Mouse (Mus musculus) liver, postnatal 0 days (tissue): ENCODE data around the gene Ndufab1.

Experiments used
- CTCF ChIP-seq: sonication (generic); IDR thresholded peaks from 2 replicates; pipeline ENCODE4 v1.5.1; 2016; ENCODE audit warnings: antibody characterized with exemption, low read depth
- EP300 ChIP-seq: IDR thresholded peaks from 2 replicates; pipeline ENCODE4 v1.6.1; 2016; ENCODE audit warnings: antibody characterized with exemption, low read depth, mild to moderate bottlenecking

DNA sequence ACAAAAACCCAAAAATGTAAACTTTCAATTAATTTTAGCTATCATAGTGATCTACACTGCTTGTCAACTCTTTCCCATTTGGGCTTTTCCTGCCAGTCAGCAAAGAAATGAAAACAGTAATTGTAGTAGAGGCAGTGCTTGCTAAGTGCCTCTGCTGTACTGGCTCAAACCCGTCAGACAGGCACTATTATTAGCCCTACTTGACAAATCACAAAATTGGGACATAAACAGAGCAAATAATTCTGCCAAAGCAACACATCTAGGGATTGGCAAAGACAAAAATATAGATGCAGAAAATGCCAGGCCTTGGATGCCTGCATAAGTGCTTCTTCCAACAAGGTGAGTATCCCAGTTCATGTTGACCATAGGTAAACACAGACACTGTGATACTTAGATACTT, 36.0 kb downstream of the Ndufab1 start:
- TF ChIP-seq CTCF (no peak), EP300 (no peak)
